Mouse (Mus musculus): ENCODE results near the gene Exoc3l. TPM values are rescaled to one million over a fixed set of nuclear protein-coding genes. Genes with fewer than 3 reads are reported as not detected.

The Exoc3l gene
- total and polyA plus RNA-seq, 3 experiments: 1.4 to 2.8 (median 2.6) TPM

GRCm38 (mm10) chr8:105290554-105291314 lies 5.2 kb downstream of the Exoc3l start:
- no peak for DNase-seq (ENCODE audit: low spot score)
- H3K36me3 ChIP-seq (replicated peaks): peaks cover 11% of the 10 kb centered on the region

GRCm38 (mm10) chr8:105289805-105290460 lies 6.0 kb downstream of the Exoc3l start, which contains the start of gene 4931428F04Rik:
TSS of gene 4931428F04Rik (minus strand) at chr8:105289864.
- TF ChIP-seq GATA2 (IDR thresholded peaks at IDR 0.05; ENCODE audit: borderline replicate concordance, low read depth, low read length) (no peak), TAL1 (conservative IDR thresholded peaks at IDR 0.05; ENCODE audit: low read depth, low read length) (no peak), POLR2AphosphoS5 (IDR thresholded peaks at IDR 0.05; ENCODE audit: insufficient replicate concordance, low read depth, low read length) (no peak), CTCF (IDR thresholded peaks at IDR 0.05; ENCODE audit: low read depth, low read length) (no peak), GATA1 (IDR thresholded peaks at IDR 0.05; ENCODE audit: borderline replicate concordance, low read length) (no peak)
- Histone ChIP-seq H3K27me3 (ENCODE audit: insufficient read depth, low read length) (peaks cover 12% of the 10 kb centered on the region; the same call in 1 of the 2 replicates), H3K9me3 (replicated peaks) (no peaks in the 10 kb centered on the region), H3K36me3 (replicated peaks) (peaks cover 13% of the 10 kb centered on the region), H3K4me1 (ENCODE audit: insufficient read depth, low read depth, low read length) (peaks cover 33% of the 10 kb centered on the region), H3K4me3 (ENCODE audit: low read depth, low read length) (peak within 1 kb of the TSS; percentile 74)
- no peak for DNase-seq (ENCODE audit: low spot score)
- no peak for ATAC-seq (ENCODE audit: extremely low read depth, insufficient number of reproducible peaks, low FRiP score, poor library complexity, severe bottlenecking)

More at GRCm38 (mm10) chr8:105290554-105291314, 5.2 kb downstream of the Exoc3l start:
- Histone ChIP-seq H3K27me3 (ENCODE audit: insufficient read depth, low read length) (peaks cover 6% of the 10 kb centered on the region; the same call in 1 of the 2 replicates), H3K4me1 (ENCODE audit: insufficient read depth, low read depth, low read length) (peaks cover 39% of the 10 kb centered on the region), H3K4me3 (ENCODE audit: low read depth, low read length) (peak overlapping the region; percentile 74; the same call in 1 of the 2 replicates), H3K9me3 (replicated peaks) (no peaks in the 10 kb centered on the region)
- TF ChIP-seq CTCF (IDR thresholded peaks at IDR 0.05; ENCODE audit: low read depth, low read length): peak; percentile 68
- no peak for TF ChIP-seq TAL1 (conservative IDR thresholded peaks at IDR 0.05; ENCODE audit: low read depth, low read length)
- no peak for ATAC-seq (ENCODE audit: extremely low read depth, insufficient number of reproducible peaks, low FRiP score, poor library complexity, severe bottlenecking)

- peaks cover 15% of the 10 kb centered on the region; the same call in 1 of the 2 replicates for H3K27me3 ChIP-seq (ENCODE audit: insufficient read depth, low read length)
- H3K4me3 ChIP-seq (ENCODE audit: low read depth, low read length): peak overlapping the region; percentile 74
- ATAC-seq (ENCODE audit: extremely low read depth, insufficient number of reproducible peaks, low FRiP score, poor library complexity, severe bottlenecking) (peak; percentile 97), DNase-seq (ENCODE audit: low spot score) (peak; percentile 92)
- TF ChIP-seq TAL1 (conservative IDR thresholded peaks at IDR 0.05; ENCODE audit: low read depth, low read length) (no peak), GATA2 (IDR thresholded peaks at IDR 0.05; ENCODE audit: borderline replicate concordance, low read depth, low read length) (no peak), POLR2AphosphoS5 (IDR thresholded peaks at IDR 0.05; ENCODE audit: insufficient replicate concordance, low read depth, low read length) (no peak), GATA1 (IDR thresholded peaks at IDR 0.05; ENCODE audit: borderline replicate concordance, low read length) (no peak), CTCF (IDR thresholded peaks at IDR 0.05; ENCODE audit: low read depth, low read length) (no peak)
- H3K4me1 ChIP-seq (ENCODE audit: insufficient read depth, low read depth, low read length): peaks cover 36% of the 10 kb centered on the region
- no peaks in the 10 kb centered on the region for H3K9me3 ChIP-seq (replicated peaks)
- H3K36me3 ChIP-seq (replicated peaks): peaks cover 13% of the 10 kb centered on the region
These were observed 6.8 kb downstream of the Exoc3l start for GRCm38 (mm10) chr8:105288958-105289732.

- no peak for DNase-seq (ENCODE audit: low spot score)
- peaks cover 9% of the 10 kb centered on the region for H3K36me3 ChIP-seq (replicated peaks)
- H3K4me1 ChIP-seq (ENCODE audit: insufficient read depth, low read depth, low read length): peaks cover 41% of the 10 kb centered on the region
- peaks cover 15% of the 10 kb centered on the region; the same call in 1 of the 2 replicates for H3K27me3 ChIP-seq (ENCODE audit: insufficient read depth, low read length)
- TF ChIP-seq POLR2AphosphoS5 (IDR thresholded peaks at IDR 0.05; ENCODE audit: insufficient replicate concordance, low read depth, low read length): no peak
- no peak for TF ChIP-seq GATA2 (IDR thresholded peaks at IDR 0.05; ENCODE audit: borderline replicate concordance, low read depth, low read length)
- no peak for TF ChIP-seq TAL1 (conservative IDR thresholded peaks at IDR 0.05; ENCODE audit: low read depth, low read length)
- TF ChIP-seq CTCF (IDR thresholded peaks at IDR 0.05; ENCODE audit: low read depth, low read length): no peak
- TF ChIP-seq GATA1 (IDR thresholded peaks at IDR 0.05; ENCODE audit: borderline replicate concordance, low read length): no peak
- no peaks in the 10 kb centered on the region for H3K9me3 ChIP-seq (replicated peaks)
- no peak for ATAC-seq (ENCODE audit: extremely low read depth, insufficient number of reproducible peaks, low FRiP score, poor library complexity, severe bottlenecking)
- H3K4me3 ChIP-seq (ENCODE audit: low read depth, low read length): no peak overlapping the region
These were observed 7.7 kb downstream of the Exoc3l start for GRCm38 (mm10) chr8:105288231-105288630.

DNA sequence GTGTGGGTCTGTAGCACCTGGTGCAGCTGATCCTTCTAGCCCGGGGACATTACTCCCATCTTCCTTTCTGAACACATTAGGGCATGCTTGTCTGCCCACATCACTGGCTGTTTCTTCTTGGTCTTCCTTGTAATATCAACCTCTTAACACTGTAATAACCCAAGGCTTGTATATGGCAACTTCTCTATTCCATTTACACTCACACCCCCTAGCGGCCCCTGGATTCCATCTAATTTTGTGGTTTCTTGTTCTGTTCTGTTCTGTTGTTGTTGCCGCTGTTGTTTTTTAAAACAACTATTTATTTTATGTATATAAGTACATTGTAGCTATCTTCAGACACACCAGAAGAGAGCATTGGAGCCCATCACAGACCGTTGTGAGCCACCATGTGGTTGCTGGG lies 9.0 kb downstream of the Exoc3l start:
- Histone ChIP-seq H3K4me1 (ENCODE audit: insufficient read depth, low read depth, low read length) (peaks cover 54% of the 10 kb centered on the region), H3K36me3 (replicated peaks) (peaks cover 7% of the 10 kb centered on the region), H3K9me3 (replicated peaks) (no peaks in the 10 kb centered on the region), H3K27me3 (ENCODE audit: insufficient read depth, low read length) (peaks cover 15% of the 10 kb centered on the region; the same call in 1 of the 2 replicates), H3K4me3 (ENCODE audit: low read depth, low read length) (no peak overlapping the region)
- no peak for DNase-seq (ENCODE audit: low spot score)
- ATAC-seq (ENCODE audit: extremely low read depth, insufficient number of reproducible peaks, low FRiP score, poor library complexity, severe bottlenecking): no peak
- TF ChIP-seq GATA1 (IDR thresholded peaks at IDR 0.05; ENCODE audit: borderline replicate concordance, low read length): no peak
- TF ChIP-seq TAL1 (conservative IDR thresholded peaks at IDR 0.05; ENCODE audit: low read depth, low read length): no peak
- no peak for TF ChIP-seq GATA2 (IDR thresholded peaks at IDR 0.05; ENCODE audit: borderline replicate concordance, low read depth, low read length)
- TF ChIP-seq CTCF (IDR thresholded peaks at IDR 0.05; ENCODE audit: low read depth, low read length): no peak
- TF ChIP-seq POLR2AphosphoS5 (IDR thresholded peaks at IDR 0.05; ENCODE audit: insufficient replicate concordance, low read depth, low read length): no peak
